Mouse (Mus musculus) forebrain, postnatal 0 days (tissue): ENCODE measurements at regions not wholly inside any gene's neighbourhood (a gene's known extent, or its start where the extent isn't known, plus 50 kb on each side); places are given as distances from the start of the nearest gene placed in this dataset.

Experiments
- ATAC-seq: fragments of 200-750 bp; cut with Nextera tagmentation; 2 replicates; pipeline ENCODE4 v1.8.0; 2017; ENCODE audit warnings: mild to moderate bottlenecking, moderate library complexity
- DNase-seq: peaks from one replicate; pipeline ENCODE4 v3.0.0-alpha.2; 2015
- H3K27ac ChIP-seq: fragments of 300-500 bp; sonication (generic); 2 replicates; pipeline ENCODE4 v1.5.1; 2014; ENCODE audit warnings: low read depth, mild to moderate bottlenecking, antibody characterized with exemption, low read length, moderate library complexity, mixed read lengths
- H3K27me3 ChIP-seq: fragments of 300-500 bp; sonication (generic); 2 replicates; pipeline ENCODE4 v1.6.1; 2014; ENCODE audit warnings: mild to moderate bottlenecking, low read length, mixed read lengths; ENCODE audit not compliant: insufficient read depth
- H3K36me3 ChIP-seq: fragments of 300-500 bp; sonication (generic); 2 replicates; pipeline ENCODE4 v1.6.1; 2014; ENCODE audit warnings: mild to moderate bottlenecking, moderate library complexity; ENCODE audit not compliant: insufficient read depth
- H3K4me1 ChIP-seq: fragments of 300-500 bp; sonication (generic); 2 replicates; pipeline ENCODE4 v1.6.1; 2014; ENCODE audit warnings: antibody characterized with exemption; ENCODE audit not compliant: insufficient read depth
- H3K4me2 ChIP-seq: fragments of 300-500 bp; sonication (generic); 2 replicates; pipeline ENCODE4 v1.6.1; 2014; ENCODE audit warnings: low read depth, mild to moderate bottlenecking, moderate library complexity
- H3K4me3 ChIP-seq: fragments of 300-500 bp; sonication (generic); 2 replicates; pipeline ENCODE4 v1.5.1; 2014; ENCODE audit warnings: low read depth, low read length, mixed read lengths
- H3K9ac ChIP-seq: fragments of 300-500 bp; sonication (generic); 2 replicates; pipeline ENCODE4 v1.6.1; 2014; ENCODE audit warnings: mild to moderate bottlenecking
- H3K9me3 ChIP-seq: fragments of 300-500 bp; sonication (generic); 2 replicates; pipeline ENCODE4 v1.6.1; 2016; ENCODE audit warnings: low read length
- CTCF ChIP-seq: sonication (generic); IDR thresholded peaks from 2 replicates; pipeline ENCODE4 v1.5.1; 2016; ENCODE audit warnings: antibody characterized with exemption, control low read depth, low read depth
- WGBS: fragments of 180-500 bp; shearing (Covaris S2); extraction: QIAGEN DNeasy Blood & Tissue Kit; methylation state at CpG from one replicate; pipeline ENCODE4 v1.1.7; 2014; 5-methylcytosine and 5-hydroxymethylcytosine counted together

GRCm38 (mm10) chr5:47921731-47922130 is 61.2 kb upstream of the Slit2 start:
- Histone ChIP-seq H3K36me3 (no peaks in the 10 kb centered on the region), H3K4me3 (no peak overlapping the region), H3K4me2 (no peak overlapping the region), H3K27me3 (no peaks in the 10 kb centered on the region), H3K9me3 (no peaks in the 10 kb centered on the region), H3K27ac (no peak overlapping the region), H3K9ac (no peak overlapping the region), H3K4me1 (no peaks in the 10 kb centered on the region)
- no peak for TF ChIP-seq CTCF
- no peak for DNase-seq
- ATAC-seq: no peak
- WGBS: 77% methylated on average over 3 of the region's 3 CpGs

- TF ChIP-seq CTCF: no peak
- Histone ChIP-seq H3K9ac (no peak overlapping the region), H3K4me1 (no peaks in the 10 kb centered on the region; the same call in 1 of the 2 replicates), H3K36me3 (no peaks in the 10 kb centered on the region), H3K27me3 (no peaks in the 10 kb centered on the region), H3K4me2 (no peak overlapping the region), H3K4me3 (no peak overlapping the region), H3K27ac (no peak overlapping the region), H3K9me3 (no peaks in the 10 kb centered on the region)
- ATAC-seq (peak; percentile 87), DNase-seq (peak; percentile 49)
- 48% methylated on average over 3 of the region's 3 CpGs for WGBS
Observed at GRCm38 (mm10) chr5:47930234-47930633, 52.7 kb upstream of the Slit2 start.
